Mouse (Mus musculus): ENCODE results near the gene Esrp2.

Gene Esrp2

DNA sequence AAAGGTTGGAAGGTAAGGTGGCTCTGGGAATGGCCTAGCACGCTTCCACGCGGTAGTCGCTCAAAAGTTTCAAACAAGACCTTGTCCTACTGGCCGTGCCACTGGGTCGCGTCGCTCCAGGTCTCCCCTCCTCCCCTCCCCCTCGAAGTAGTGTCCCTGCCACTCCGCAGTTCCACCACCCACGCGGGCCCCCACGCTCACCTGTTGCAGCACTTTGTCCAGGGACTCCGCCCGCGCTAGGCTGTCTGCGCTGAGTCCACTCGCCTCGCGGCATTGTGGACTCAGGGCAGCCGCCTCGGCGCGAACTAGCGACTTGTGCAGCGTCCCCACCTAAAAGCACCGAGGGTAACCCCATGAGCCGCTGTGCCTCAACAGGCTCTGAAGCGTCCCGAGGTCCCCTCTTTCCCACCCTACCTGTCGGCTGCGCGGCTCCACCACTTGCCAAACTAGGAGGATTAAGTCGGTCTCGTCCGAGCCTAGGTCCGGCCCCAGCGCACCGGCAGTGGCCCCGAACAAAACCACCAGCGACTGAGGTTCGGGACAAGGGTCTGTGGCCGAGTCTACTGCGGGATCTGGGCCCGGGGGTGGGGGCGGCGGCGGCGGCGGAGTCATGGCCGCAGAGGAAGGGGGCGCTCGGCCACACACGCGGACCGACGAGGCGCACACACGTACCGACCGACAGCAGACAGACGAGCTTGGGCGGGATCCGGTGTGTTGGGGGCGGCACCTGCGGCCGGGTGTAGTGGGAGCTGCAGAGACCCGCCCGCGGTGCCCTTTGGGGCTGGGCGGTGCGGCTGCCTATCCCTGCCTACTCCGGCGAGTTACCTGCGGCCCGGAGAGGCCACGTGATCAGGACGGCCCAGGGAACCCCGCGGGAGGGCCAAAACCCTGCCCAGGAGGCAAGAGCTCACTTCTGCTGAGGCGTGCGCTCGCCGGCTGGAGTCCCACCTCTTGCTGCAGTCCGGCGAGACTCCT lies at the start of gene Esrp2:
Gene Esrp2, minus strand, starts transcription at position 819 of the 975 bp plus-strand sequence.
- DNase-seq (ENCODE audit: low read depth, low spot score): no peak

DNA sequence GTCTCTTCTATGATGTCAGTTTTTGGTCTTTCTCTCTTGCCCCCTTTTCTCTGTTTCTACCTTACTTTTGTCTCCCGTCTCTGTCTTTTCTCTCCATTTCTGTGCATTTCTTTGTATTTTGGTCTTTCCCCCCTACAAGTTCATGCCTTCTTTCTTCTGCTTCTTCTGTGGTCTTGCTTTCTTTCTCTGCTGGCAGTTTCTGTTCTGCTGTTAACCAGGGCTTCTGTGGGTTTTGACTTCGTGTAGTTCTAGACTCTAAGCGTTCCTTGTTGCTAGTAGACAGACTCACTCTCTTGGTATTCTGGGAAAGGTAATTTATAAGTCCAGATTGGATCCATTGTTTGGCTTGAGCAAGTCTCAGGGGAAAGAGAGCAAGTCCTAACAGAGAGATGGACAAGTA lies 49.6 kb upstream of the Esrp2 start:
- DNase-seq (ENCODE audit: low read depth, low spot score): no peak

DNA sequence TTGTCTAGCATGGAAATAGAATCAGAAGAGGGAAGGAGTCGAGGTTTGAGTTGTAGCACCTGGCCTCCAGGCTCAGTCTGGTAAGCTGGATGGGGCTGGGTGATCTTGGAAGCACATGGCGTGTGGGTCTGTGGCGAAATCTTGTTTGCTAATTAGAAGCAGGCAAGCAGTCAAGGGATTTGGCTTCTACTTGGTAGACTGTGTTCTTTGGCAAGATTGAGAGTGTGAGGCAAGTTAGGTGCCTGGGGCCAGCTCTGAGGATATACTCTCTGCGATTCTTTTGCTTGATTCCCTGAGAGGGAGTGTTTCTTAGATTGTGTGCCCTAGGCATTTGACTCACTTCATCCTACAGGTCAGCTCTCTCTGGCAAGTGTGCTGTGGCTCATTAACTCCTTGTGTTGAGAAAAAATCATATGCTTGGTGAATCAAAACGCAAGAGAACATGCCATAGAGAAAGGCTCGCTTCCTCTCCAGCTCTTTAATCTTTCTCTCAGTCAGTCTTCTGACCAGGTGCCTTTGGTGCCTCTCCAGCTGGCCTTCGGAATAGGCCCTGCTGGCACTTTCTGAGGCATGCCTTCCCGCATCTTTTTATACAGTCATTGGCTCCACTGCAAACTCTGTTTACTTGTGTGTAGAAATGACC lies 49.0 kb upstream of the Esrp2 start:
- DNase-seq (ENCODE audit: low read depth, low spot score): no peak

DNA sequence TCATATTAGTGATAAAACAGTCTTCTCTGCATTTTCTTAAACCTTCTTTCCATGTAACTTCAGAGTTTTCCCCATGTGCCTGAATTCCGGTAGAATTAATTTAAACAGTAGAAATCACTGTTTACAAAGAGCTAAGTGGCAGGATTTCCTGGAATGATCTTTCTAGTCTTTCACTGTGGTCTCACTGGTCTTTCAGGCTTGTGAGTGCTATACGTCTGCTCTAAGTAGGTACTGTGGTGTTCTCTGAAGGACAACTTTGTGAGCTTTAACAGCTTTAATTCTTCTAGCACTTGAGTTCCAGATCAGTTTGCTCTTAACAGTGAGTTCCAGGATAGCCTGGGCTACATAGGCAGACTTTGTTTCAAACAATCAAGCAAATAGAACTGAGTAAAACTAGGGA lies 41.7 kb upstream of the Esrp2 start:
- no peak for DNase-seq (ENCODE audit: low read depth, low spot score)

GRCm38 (mm10) chr8:106177594-106177993 lies 40.8 kb upstream of the Esrp2 start:
- no peak for DNase-seq (ENCODE audit: low read depth, low spot score)

GRCm38 (mm10) chr8:106176891-106177290 lies 40.1 kb upstream of the Esrp2 start:
- DNase-seq (ENCODE audit: low read depth, low spot score): no peak

GRCm38 (mm10) chr8:106173566-106173965 lies 36.8 kb upstream of the Esrp2 start:
- DNase-seq (ENCODE audit: low read depth, low spot score): no peak

GRCm38 (mm10) chr8:106169934-106170480 lies 33.2 kb upstream of the Esrp2 start:
- no peak for DNase-seq (ENCODE audit: low read depth, low spot score)

GRCm38 (mm10) chr8:106169017-106169933 lies 32.5 kb upstream of the Esrp2 start:
- DNase-seq (ENCODE audit: low read depth, low spot score): no peak

GRCm38 (mm10) chr8:106168356-106169016 lies 31.7 kb upstream of the Esrp2 start, which contains the start of gene Slc7a6:
Slc7a6 (plus strand) TSS chr8:106168857.
- no peak for DNase-seq (ENCODE audit: low read depth, low spot score)

DNA sequence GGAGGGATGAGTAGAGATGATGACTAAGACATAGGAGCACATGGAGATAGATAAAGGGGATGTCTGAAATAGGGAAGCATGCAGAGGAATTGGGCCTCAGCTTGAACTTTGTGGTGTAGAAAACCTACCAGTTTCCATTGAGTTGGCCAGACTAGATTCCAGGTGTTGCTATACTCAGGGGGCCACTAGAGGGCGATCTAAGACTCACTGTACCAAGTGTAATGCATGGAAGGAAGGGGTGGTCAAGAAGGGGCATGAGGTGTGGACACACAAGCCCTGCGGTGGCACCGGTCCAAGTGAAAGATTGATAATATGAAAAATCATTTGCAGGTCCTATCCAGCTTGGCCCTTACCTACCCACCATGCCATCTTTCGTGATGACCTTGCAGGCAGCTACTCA lies 28.7 kb upstream of the Esrp2 start:
- DNase-seq (ENCODE audit: low read depth, low spot score): no peak

DNA sequence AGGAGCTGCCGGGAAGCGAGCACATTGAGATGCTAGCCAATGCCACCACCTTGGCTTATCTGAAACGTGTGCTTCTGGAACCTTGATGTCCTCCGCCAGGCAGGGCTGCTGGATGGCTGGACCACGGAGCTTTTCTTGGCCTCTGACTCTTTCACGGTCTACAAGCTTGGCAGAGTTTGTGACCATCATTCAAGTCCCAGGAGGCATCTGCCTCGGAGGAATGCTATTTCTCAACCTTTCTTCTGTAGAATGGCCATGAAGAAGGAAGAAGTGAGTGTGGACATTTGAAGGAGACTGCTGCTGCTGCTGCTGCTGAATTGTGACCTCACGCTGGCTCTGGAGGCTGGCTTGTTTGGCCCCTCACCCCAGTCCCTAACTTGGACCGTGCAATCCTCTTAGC lies 26.5 kb upstream of the Esrp2 start:
- no peak for DNase-seq (ENCODE audit: low read depth, low spot score)

- no peak for DNase-seq (ENCODE audit: low read depth, low spot score)
Observed at GRCm38 (mm10) chr8:106159876-106160275, 23.1 kb upstream of the Esrp2 start.

- no peak for DNase-seq (ENCODE audit: low read depth, low spot score)
Observed at GRCm38 (mm10) chr8:106158381-106158780, 21.6 kb upstream of the Esrp2 start.

GRCm38 (mm10) chr8:106157419-106157818 lies 20.6 kb upstream of the Esrp2 start:
- DNase-seq (ENCODE audit: low read depth, low spot score): no peak

DNA sequence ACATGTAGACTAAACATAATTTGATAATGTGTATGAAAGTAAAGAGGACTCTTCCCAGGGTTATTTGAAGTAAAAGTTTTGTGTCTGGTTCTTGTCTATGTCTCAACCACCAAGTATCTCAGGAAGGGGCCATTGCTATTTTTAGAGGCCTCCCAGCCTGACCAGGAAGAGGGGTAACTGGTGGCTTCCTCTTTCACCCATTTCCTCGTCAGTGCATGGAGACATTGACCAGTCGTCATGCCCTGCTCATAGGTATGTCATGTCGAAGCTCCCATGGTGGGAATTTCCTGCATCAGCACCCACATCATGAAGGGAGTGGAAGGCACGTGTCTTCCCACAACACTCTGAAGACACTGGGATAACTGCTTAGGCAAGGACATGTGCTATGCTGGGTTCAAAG lies 16.1 kb upstream of the Esrp2 start:
- DNase-seq (ENCODE audit: low read depth, low spot score): no peak

DNA sequence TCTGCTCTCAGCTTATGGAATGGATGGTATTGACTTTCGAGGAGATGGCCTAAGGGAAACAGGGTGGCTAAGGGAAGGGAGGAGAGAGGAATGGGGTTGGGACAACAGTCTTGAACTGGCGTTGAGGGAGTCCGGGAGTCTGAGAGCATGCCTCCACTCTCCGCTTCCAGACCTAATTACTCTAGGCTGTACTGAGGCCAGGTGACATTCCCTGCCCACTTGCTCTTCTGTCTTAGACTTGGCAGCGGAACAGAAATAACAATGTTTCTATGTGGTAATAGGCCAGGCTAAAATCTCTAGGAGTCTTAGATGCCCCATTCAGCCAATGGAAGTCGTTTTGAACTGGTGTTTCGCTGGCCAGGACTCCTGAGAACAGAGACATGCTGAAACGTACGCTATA lies 14.3 kb upstream of the Esrp2 start:
- DNase-seq (ENCODE audit: low read depth, low spot score): no peak

- no peak for DNase-seq (ENCODE audit: low read depth, low spot score)
Observed at GRCm38 (mm10) chr8:106150653-106151000, 13.9 kb upstream of the Esrp2 start.

DNA sequence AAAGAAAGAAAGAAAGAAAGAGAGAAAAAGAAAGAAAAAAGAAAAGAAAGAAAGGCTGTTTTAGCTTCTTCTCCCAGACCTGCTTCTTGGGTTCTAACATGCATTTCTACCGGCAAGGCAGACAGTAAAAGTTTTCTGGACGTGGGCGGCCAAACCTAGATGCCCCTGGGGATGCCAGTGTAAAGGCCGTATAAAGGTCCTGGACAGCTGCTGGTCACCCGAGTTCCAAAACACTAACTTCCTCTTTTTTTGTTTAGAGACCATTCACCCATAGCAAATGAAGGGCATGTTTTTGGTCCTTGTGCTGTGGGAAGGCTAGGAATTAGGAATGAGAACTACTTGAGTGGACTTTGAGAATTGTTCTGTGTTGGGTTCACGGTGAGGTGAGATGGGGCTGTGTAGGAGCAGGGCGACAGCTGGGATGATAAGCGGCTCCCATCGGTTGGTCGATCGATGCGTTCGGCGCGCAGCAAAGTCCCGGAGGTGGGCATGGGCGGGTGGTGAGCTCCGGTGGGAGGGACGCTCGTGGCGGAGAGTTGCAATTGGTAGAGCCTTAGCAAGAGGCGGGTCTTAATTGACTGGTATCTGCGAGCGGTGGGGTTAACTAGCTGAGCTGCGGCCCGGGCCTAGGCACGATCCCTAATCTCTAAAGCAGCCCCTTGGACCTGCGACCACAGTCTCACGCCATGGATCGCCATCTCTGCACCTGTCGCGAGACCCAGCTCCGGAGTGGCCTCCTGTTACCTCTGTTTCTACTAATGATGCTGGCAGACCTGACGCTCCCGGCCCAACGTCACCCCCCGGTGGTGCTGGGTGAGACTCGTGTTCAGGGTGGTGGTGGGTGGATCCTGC lies 13.3 kb upstream of the Esrp2 start, which contains the start of gene Pla2g15:
Gene Pla2g15, plus strand, starts transcription at position 599 of the 852 bp plus-strand sequence.
- DNase-seq (ENCODE audit: low read depth, low spot score): peak; percentile 82

DNA sequence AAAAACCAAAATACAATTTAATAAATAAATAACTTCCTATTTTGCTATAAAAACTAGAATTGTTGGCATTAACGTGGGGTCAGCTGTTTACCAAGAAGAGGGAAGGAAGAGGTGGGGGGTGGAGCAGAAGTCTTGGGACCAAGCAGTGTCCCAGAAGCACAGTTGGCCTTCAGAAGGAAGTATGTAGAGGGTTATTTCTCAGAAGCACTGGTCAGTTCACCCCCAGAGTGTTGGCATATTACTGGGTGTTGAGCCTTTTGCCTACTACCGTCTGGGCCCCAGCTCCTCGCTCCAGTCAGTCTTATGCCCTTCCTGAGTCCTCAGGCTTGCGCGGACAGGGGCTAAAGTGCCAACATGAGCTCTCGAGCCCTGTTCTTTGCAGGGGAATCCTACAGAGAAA lies 12.3 kb upstream of the Esrp2 start:
- no peak for DNase-seq (ENCODE audit: low read depth, low spot score)
